Mouse (Mus musculus): ENCODE measurements around the gene Ttc28. TPM values are rescaled to one million over a fixed set of nuclear protein-coding genes. Genes with fewer than 3 reads are reported as not detected.
"Not testable (repeated sequence)": the region's sequence is repeated elsewhere in the genome, so short reads cannot be mapped to it uniquely, and the experiment has no call there.

The Ttc28 gene
- total and polyA plus RNA-seq, 3 experiments, result 1.1 to 1.8 TPM; not detected in 1

- no peak overlapping the region for H3K27ac ChIP-seq (ENCODE audit: control insufficient read depth, low read depth, low read length)
- H3K9me3 ChIP-seq (replicated peaks; ENCODE audit: insufficient read depth, low read length), result no peaks in the 10 kb centered on the region
- no peak overlapping the region for H3K4me3 ChIP-seq (ENCODE audit: control insufficient read depth in 1 of 2, insufficient read depth in 1 of 2, low read depth in 2 of 2, low read length in 2 of 2)
- DNase-seq (ENCODE audit: low read depth, low spot score), result peak; percentile 48
- H3K36me3 ChIP-seq (ENCODE audit: control insufficient read depth in 1 of 2, insufficient read depth in 2 of 2, low read length in 2 of 2), result no peaks in the 10 kb centered on the region
- peak; percentile 79 for TF ChIP-seq RAD21 (IDR thresholded peaks at IDR 0.05; ENCODE audit: low read depth, low read length)
- TF ChIP-seq POLR2AphosphoS2 (IDR thresholded peaks at IDR 0.05; ENCODE audit: low read length), result no peak
- TF ChIP-seq E2F4 (IDR thresholded peaks at IDR 0.05; ENCODE audit: borderline replicate concordance, low read depth, low read length), result no peak
- no peak for TF ChIP-seq RCOR1 (IDR thresholded peaks at IDR 0.05; ENCODE audit: low read depth, low read length)
- no peak for TF ChIP-seq GABPA (IDR thresholded peaks at IDR 0.05; ENCODE audit: low read depth, low read length)
- peak; percentile 80 for TF ChIP-seq SMC3 (IDR thresholded peaks at IDR 0.05; ENCODE audit: low read depth, low read length)
- TF ChIP-seq CTCF (IDR thresholded peaks at IDR 0.05 in 2 of 3, conservative IDR thresholded peaks at IDR 0.05 in 1 of 3; ENCODE audit: control insufficient read depth in 1 of 3, insufficient read depth in 1 of 3, low read depth in 2 of 3, low read length in 3 of 3, poor library complexity in 1 of 3, severe bottlenecking in 1 of 3), result peak; percentile 34 to 88 (median 73); a peak in 4 of 6 replicates
- TF ChIP-seq ZC3H11A (IDR thresholded peaks at IDR 0.05; ENCODE audit: low read depth, low read length), result peak; percentile 68
- TF ChIP-seq MAFK (IDR thresholded peaks at IDR 0.05; ENCODE audit: borderline replicate concordance, low read depth, low read length), result no peak
- TF ChIP-seq NRF1 (IDR thresholded peaks at IDR 0.05; ENCODE audit: insufficient read depth, low read depth, low read length, poor library complexity, severe bottlenecking), result no peak
- no peak overlapping the region for H3K9ac ChIP-seq (ENCODE audit: control insufficient read depth, low read depth, low read length, poor library complexity, severe bottlenecking)
- no peaks in the 10 kb centered on the region for H3K79me2 ChIP-seq (ENCODE audit: control insufficient read depth, insufficient read depth, low read length, poor library complexity)
- no peaks in the 10 kb centered on the region for H3K4me1 ChIP-seq (ENCODE audit: control insufficient read depth in 1 of 2, insufficient read depth in 2 of 2, low read length in 2 of 2)
- H3K27me3 ChIP-seq (ENCODE audit: control insufficient read depth in 1 of 2, insufficient read depth in 2 of 2, low read length in 2 of 2), result no peaks in the 10 kb centered on the region
Observed at GRCm38 (mm10) chr5:111257127-111257526, 377.5 kb downstream of the Ttc28 start.

GRCm38 (mm10) chr5:111261162-111261561 lies 381.6 kb downstream of the Ttc28 start:
- DNase-seq (ENCODE audit: low read depth, low spot score); H3K9me3 ChIP-seq (replicated peaks; ENCODE audit: insufficient read depth, low read length); H3K27me3 ChIP-seq (ENCODE audit: control insufficient read depth in 1 of 2, insufficient read depth in 2 of 2, low read length in 2 of 2); H3K79me2 ChIP-seq (ENCODE audit: control insufficient read depth, insufficient read depth, low read length, poor library complexity); H3K9ac ChIP-seq (ENCODE audit: control insufficient read depth, low read depth, low read length, poor library complexity, severe bottlenecking); H3K4me1 ChIP-seq (ENCODE audit: control insufficient read depth in 1 of 2, insufficient read depth in 2 of 2, low read length in 2 of 2); H3K36me3 ChIP-seq (ENCODE audit: control insufficient read depth in 1 of 2, insufficient read depth in 2 of 2, low read length in 2 of 2); H3K4me3 ChIP-seq (ENCODE audit: control insufficient read depth in 1 of 2, insufficient read depth in 1 of 2, low read depth in 2 of 2, low read length in 2 of 2); H3K27ac ChIP-seq (ENCODE audit: control insufficient read depth, low read depth, low read length): not testable (repeated sequence)

- peaks cover 0 to 1% of the 10 kb centered on the region in 2 experiments; a peak in 1 of 4 replicates for H3K36me3 ChIP-seq (ENCODE audit: control insufficient read depth in 1 of 2, insufficient read depth in 2 of 2, low read length in 2 of 2)
- H3K27me3 ChIP-seq (ENCODE audit: control insufficient read depth in 1 of 2, insufficient read depth in 2 of 2, low read length in 2 of 2), result no peaks in the 10 kb centered on the region
- no peak overlapping the region for H3K27ac ChIP-seq (ENCODE audit: control insufficient read depth, low read depth, low read length)
- no peaks in the 10 kb centered on the region for H3K79me2 ChIP-seq (ENCODE audit: control insufficient read depth, insufficient read depth, low read length, poor library complexity)
- TF ChIP-seq MEF2A (IDR thresholded peaks at IDR 0.05; ENCODE audit: extremely low read depth, insufficient replicate concordance, low read depth, low read length, poor library complexity, severe bottlenecking), result no peak
- no peak for TF ChIP-seq USF2 (IDR thresholded peaks at IDR 0.05; ENCODE audit: borderline replicate concordance in 1 of 2, insufficient read depth in 1 of 2, low read depth in 1 of 2, low read length in 2 of 2)
- TF ChIP-seq MYC (IDR thresholded peaks at IDR 0.05; ENCODE audit: low read depth, low read length), result no peak
- no peak for TF ChIP-seq MAFK (IDR thresholded peaks at IDR 0.05; ENCODE audit: borderline replicate concordance, low read depth, low read length)
- no peak for TF ChIP-seq E2F4 (IDR thresholded peaks at IDR 0.05; ENCODE audit: borderline replicate concordance, low read depth, low read length)
- no peak for TF ChIP-seq EP300 (IDR thresholded peaks at IDR 0.05; ENCODE audit: low read depth in 1 of 2, low read length in 2 of 2)
- no peak for DNase-seq (ENCODE audit: low read depth, low spot score)
- no peak overlapping the region for H3K4me3 ChIP-seq (ENCODE audit: control insufficient read depth in 1 of 2, insufficient read depth in 1 of 2, low read depth in 2 of 2, low read length in 2 of 2)
- peaks cover 0 to 5% of the 10 kb centered on the region in 2 experiments; a peak in 3 of 4 replicates for H3K4me1 ChIP-seq (ENCODE audit: control insufficient read depth in 1 of 2, insufficient read depth in 2 of 2, low read length in 2 of 2)
- no peak overlapping the region for H3K9ac ChIP-seq (ENCODE audit: control insufficient read depth, low read depth, low read length, poor library complexity, severe bottlenecking)
- no peaks in the 10 kb centered on the region for H3K9me3 ChIP-seq (replicated peaks; ENCODE audit: insufficient read depth, low read length)
Observed at GRCm38 (mm10) chr5:111261733-111262573, 382.4 kb downstream of the Ttc28 start.

Measured in MEL (cell line).